Mouse (Mus musculus): ENCODE results near the gene Specc1l. TPM values are rescaled to one million over a fixed set of nuclear protein-coding genes. Genes with fewer than 3 reads are reported as not detected.

The Specc1l gene
- polyA plus RNA-seq, 1 experiment from 2014 or later = 26.7 TPM

- peaks cover 7% of the 10 kb centered on the region for H3K4me1 ChIP-seq
- H3K4me3 ChIP-seq (replicated peaks) = no peak overlapping the region
- WGBS = 82% methylated on average over 3 of the region's 3 CpGs
- no peak overlapping the region for H3K27ac ChIP-seq
- H3K36me3 ChIP-seq = peaks cover 7% of the 10 kb centered on the region
- no peak for ATAC-seq (ENCODE audit: insufficient read depth, low FRiP score, low read depth)
- H3K9me3 ChIP-seq = no peaks in the 10 kb centered on the region
- H3K27me3 ChIP-seq (replicated peaks) = no peaks in the 10 kb centered on the region
- no peak overlapping the region for H3K4me2 ChIP-seq
- no peak overlapping the region for H3K9ac ChIP-seq
These were observed 15.5 kb downstream of the Specc1l start for GRCm38 (mm10) chr10:75227381-75227780.

DNA sequence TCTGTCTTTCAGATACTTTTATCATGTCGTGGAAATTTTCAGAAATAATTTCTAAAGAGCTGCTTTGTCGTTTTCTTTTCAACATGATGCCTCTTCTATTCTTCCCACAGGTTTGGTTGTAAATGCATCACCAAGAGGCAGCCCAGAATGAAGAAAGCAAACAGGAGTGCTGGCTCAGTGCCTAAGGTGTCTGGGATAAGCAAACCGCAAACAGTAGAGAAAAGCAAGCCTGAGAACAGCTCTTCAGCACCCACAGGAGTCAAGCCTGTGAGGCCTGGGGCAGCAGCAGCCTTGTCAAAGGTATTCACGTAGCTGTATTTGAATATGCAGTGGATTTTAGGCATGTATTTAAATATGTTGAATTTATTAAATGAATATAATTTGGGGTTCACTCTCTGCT lies 18.7 kb downstream of the Specc1l start:
- Histone ChIP-seq H3K9ac (no peak overlapping the region), H3K4me2 (no peak overlapping the region), H3K27me3 (replicated peaks) (no peaks in the 10 kb centered on the region), H3K4me3 (replicated peaks) (no peak overlapping the region), H3K9me3 (no peaks in the 10 kb centered on the region), H3K36me3 (peaks cover 11% of the 10 kb centered on the region), H3K27ac (no peak overlapping the region), H3K4me1 (no peaks in the 10 kb centered on the region)
- whole genome bisulfite sequencing = 67% methylated on average over 4 of the region's 4 CpGs
- no peak for ATAC-seq (ENCODE audit: insufficient read depth, low FRiP score, low read depth)

GRCm38 (mm10) chr10:75231876-75232275 lies 20.0 kb downstream of the Specc1l start:
- no peak overlapping the region for H3K9ac ChIP-seq
- no peaks in the 10 kb centered on the region for H3K9me3 ChIP-seq
- H3K4me3 ChIP-seq (replicated peaks) = no peak overlapping the region
- no peak overlapping the region for H3K27ac ChIP-seq
- H3K36me3 ChIP-seq = peaks cover 11% of the 10 kb centered on the region
- ATAC-seq (ENCODE audit: insufficient read depth, low FRiP score, low read depth) = no peak
- H3K4me1 ChIP-seq = no peaks in the 10 kb centered on the region
- WGBS = 95% methylated on average over 1 of the region's 1 CpGs
- H3K4me2 ChIP-seq = no peak overlapping the region
- H3K27me3 ChIP-seq (replicated peaks) = no peaks in the 10 kb centered on the region

- H3K9ac ChIP-seq = no peak overlapping the region
- H3K4me1 ChIP-seq = no peaks in the 10 kb centered on the region
- H3K4me3 ChIP-seq (replicated peaks) = no peak overlapping the region
- no peak overlapping the region for H3K4me2 ChIP-seq
- H3K27ac ChIP-seq = no peak overlapping the region
- peaks cover 11% of the 10 kb centered on the region for H3K36me3 ChIP-seq
- no peak for ATAC-seq (ENCODE audit: insufficient read depth, low FRiP score, low read depth)
- H3K9me3 ChIP-seq = no peaks in the 10 kb centered on the region
- H3K27me3 ChIP-seq (replicated peaks) = no peaks in the 10 kb centered on the region
- WGBS = 87% methylated on average over 4 of the region's 4 CpGs
These were observed 20.8 kb downstream of the Specc1l start for GRCm38 (mm10) chr10:75232612-75233155.

DNA sequence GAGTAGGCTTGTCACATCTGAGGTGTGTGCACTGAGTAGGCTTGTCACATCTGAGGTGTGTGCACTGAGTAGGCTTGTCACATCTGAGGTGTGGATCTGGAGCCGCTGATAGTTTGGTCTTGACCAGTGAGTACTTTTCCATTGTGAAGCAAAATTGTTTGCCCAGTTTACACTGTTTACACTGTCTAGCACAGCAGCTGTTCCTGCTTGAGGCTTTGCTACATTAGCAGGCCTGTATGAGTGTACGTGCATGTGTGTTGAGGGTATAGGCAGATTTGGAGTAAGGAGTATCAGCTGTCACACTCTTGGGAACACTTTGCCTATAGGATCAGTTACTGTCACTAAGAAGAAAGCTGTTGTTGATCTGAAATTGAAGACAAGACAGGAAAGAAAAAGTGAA lies 21.6 kb downstream of the Specc1l start:
- peak; percentile 63; the same call in 1 of the 2 replicates for ATAC-seq (ENCODE audit: insufficient read depth, low FRiP score, low read depth)
- WGBS = 50% methylated on average over 2 of the region's 2 CpGs
- peaks cover 13% of the 10 kb centered on the region for H3K36me3 ChIP-seq

DNA sequence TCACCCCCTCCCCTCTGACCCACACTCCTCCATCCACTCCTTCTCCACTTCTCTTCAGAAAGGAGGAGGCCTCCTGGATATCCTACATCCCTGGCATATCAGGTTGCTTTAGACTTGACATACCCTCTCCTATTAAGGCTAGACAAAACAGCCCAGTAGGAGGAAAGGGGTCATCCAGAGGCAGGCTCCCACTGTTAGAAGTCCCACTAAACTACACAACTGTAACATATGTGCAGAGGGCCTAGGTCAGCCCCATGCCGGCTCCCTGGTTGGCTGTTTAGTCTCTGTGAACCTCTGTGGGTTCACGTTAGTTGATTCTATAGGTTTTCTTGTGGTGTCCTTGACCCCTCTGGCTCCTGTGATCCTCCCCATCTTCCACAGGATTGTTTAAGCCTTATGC lies 23.9 kb downstream of the Specc1l start:
- Histone ChIP-seq H3K27me3 (replicated peaks) (no peaks in the 10 kb centered on the region), H3K4me3 (replicated peaks) (no peak overlapping the region), H3K4me1 (no peaks in the 10 kb centered on the region), H3K9ac (no peak overlapping the region), H3K9me3 (no peaks in the 10 kb centered on the region), H3K27ac (no peak overlapping the region), H3K36me3 (peaks cover 13% of the 10 kb centered on the region), H3K4me2 (no peak overlapping the region)
- no peak for ATAC-seq (ENCODE audit: insufficient read depth, low FRiP score, low read depth)
- whole genome bisulfite sequencing = 79% methylated on average over 2 of the region's 2 CpGs

More for the DNA sequence above, 21.6 kb downstream of the Specc1l start:
- Histone ChIP-seq H3K4me3 (replicated peaks) (no peak overlapping the region), H3K9me3 (no peaks in the 10 kb centered on the region), H3K4me2 (no peak overlapping the region), H3K27ac (no peak overlapping the region), H3K27me3 (replicated peaks) (no peaks in the 10 kb centered on the region), H3K9ac (no peak overlapping the region), H3K4me1 (no peaks in the 10 kb centered on the region)

- ATAC-seq (ENCODE audit: insufficient read depth, low FRiP score, low read depth) = no peak
- H3K4me1 ChIP-seq = no peaks in the 10 kb centered on the region
- H3K27me3 ChIP-seq (replicated peaks) = no peaks in the 10 kb centered on the region
- H3K4me2 ChIP-seq = no peak overlapping the region
- H3K9ac ChIP-seq = no peak overlapping the region
- no peak overlapping the region for H3K4me3 ChIP-seq (replicated peaks)
- no peaks in the 10 kb centered on the region for H3K9me3 ChIP-seq
- no peak overlapping the region for H3K27ac ChIP-seq
- WGBS = 92% methylated on average over 3 of the region's 3 CpGs
- peaks cover 10% of the 10 kb centered on the region for H3K36me3 ChIP-seq
These were observed 24.3 kb downstream of the Specc1l start for GRCm38 (mm10) chr10:75236156-75236555.

DNA sequence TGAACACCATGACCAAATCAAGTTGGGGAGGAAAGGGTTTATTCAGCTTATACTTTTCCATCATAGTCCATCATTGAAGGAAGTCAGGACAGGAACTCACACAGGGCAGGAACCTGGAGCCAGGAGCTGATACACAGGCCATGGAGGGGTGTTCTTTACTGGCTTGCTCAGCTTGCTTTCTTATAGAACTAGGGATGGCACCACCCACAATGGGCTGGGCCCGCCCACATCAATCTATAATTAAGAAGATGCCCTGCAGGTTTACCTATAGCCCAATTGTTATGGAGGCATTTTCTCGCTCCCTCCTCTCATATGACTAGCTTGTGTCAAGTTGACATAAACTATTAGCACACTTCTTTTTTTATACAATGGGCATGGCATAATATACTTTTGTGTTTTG lies 25.3 kb downstream of the Specc1l start:
- H3K4me1 ChIP-seq = no peaks in the 10 kb centered on the region
- 88% methylated on average over 2 of the region's 2 CpGs for WGBS

GRCm38 (mm10) chr10:75240583-75241250 lies 28.8 kb downstream of the Specc1l start:
- Histone ChIP-seq H3K27me3 (replicated peaks) (no peaks in the 10 kb centered on the region), H3K9me3 (no peaks in the 10 kb centered on the region), H3K27ac (no peak overlapping the region), H3K4me2 (no peak overlapping the region), H3K9ac (no peak overlapping the region), H3K36me3 (peaks cover 19% of the 10 kb centered on the region), H3K4me3 (replicated peaks) (no peak overlapping the region), H3K4me1 (no peaks in the 10 kb centered on the region)
- 72% methylated on average over 8 of the region's 8 CpGs for WGBS
- no peak for ATAC-seq (ENCODE audit: insufficient read depth, low FRiP score, low read depth)

More for the DNA sequence above, 25.3 kb downstream of the Specc1l start:
- Histone ChIP-seq H3K4me3 (replicated peaks) (no peak overlapping the region), H3K4me2 (no peak overlapping the region), H3K9me3 (no peaks in the 10 kb centered on the region), H3K27me3 (replicated peaks) (no peaks in the 10 kb centered on the region), H3K27ac (no peak overlapping the region), H3K36me3 (peaks cover 6% of the 10 kb centered on the region), H3K9ac (no peak overlapping the region)
- no peak for ATAC-seq (ENCODE audit: insufficient read depth, low FRiP score, low read depth)

GRCm38 (mm10) chr10:75245806-75246205 lies 33.9 kb downstream of the Specc1l start:
- Histone ChIP-seq H3K9me3 (no peaks in the 10 kb centered on the region), H3K4me2 (no peak overlapping the region), H3K4me1 (no peaks in the 10 kb centered on the region), H3K27ac (no peak overlapping the region), H3K4me3 (replicated peaks) (no peak overlapping the region), H3K9ac (no peak overlapping the region), H3K27me3 (replicated peaks) (no peaks in the 10 kb centered on the region), H3K36me3 (peaks cover 36% of the 10 kb centered on the region)
- ATAC-seq (ENCODE audit: insufficient read depth, low FRiP score, low read depth) = no peak
- WGBS = 91% methylated on average over 13 of the region's 13 CpGs

DNA sequence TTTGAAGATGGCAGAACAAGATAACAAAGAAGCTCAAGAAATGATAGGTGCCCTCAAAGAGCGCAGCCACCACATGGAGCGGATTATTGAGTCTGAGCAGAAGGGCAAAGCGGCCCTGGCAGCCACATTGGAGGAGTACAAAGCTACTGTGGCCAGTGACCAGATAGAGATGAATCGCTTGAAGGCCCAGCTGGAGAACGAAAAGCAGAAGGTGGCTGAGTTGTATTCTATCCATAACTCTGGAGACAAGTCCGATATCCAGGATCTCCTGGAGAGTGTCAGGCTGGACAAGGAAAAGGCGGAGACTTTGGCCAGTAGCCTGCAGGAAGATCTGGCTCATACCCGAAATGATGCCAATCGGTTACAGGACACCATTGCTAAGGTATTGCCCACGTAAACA lies 34.5 kb downstream of the Specc1l start:
- peaks cover 36% of the 10 kb centered on the region for H3K36me3 ChIP-seq
- H3K27ac ChIP-seq = no peak overlapping the region
- no peaks in the 10 kb centered on the region for H3K4me1 ChIP-seq
- no peak overlapping the region for H3K4me3 ChIP-seq (replicated peaks)
- H3K4me2 ChIP-seq = no peak overlapping the region
- ATAC-seq (ENCODE audit: insufficient read depth, low FRiP score, low read depth) = no peak
- H3K9me3 ChIP-seq = no peaks in the 10 kb centered on the region
- 88% methylated on average over 10 of the region's 10 CpGs for WGBS
- H3K9ac ChIP-seq = no peak overlapping the region
- H3K27me3 ChIP-seq (replicated peaks) = no peaks in the 10 kb centered on the region

DNA sequence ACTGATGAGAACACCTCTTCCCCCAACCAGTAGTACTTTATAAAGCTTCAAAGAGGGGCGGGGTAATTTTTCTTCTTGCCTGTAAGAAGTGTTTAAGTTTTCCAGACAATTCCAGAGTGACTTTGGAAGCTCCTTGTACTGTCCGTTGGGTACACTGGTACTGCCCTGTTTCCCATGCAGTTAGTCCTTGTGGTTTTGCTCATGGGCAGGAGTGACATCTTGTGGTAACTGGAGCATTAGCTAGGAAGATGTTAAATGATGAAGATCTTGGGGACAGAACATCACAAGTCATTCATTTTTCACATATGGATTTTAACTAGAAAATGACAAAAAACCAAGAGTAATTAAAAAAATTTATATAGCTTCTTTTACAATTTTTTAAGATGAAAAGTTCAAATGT lies 39.1 kb downstream of the Specc1l start:
- no peaks in the 10 kb centered on the region for H3K4me1 ChIP-seq
- no peak overlapping the region for H3K9ac ChIP-seq
- H3K9me3 ChIP-seq = no peaks in the 10 kb centered on the region
- 66% methylated on average over 2 of the region's 2 CpGs for WGBS
- H3K27ac ChIP-seq = no peak overlapping the region
- ATAC-seq (ENCODE audit: insufficient read depth, low FRiP score, low read depth) = no peak
- no peak overlapping the region for H3K4me3 ChIP-seq (replicated peaks)
- H3K36me3 ChIP-seq = peaks cover 16% of the 10 kb centered on the region
- no peaks in the 10 kb centered on the region for H3K27me3 ChIP-seq (replicated peaks)
- H3K4me2 ChIP-seq = no peak overlapping the region

All from stomach, embryonic 15.5 days (tissue).